Mouse (Mus musculus): ENCODE results near the gene Ppfia2. TPM values are rescaled to one million over a fixed set of nuclear protein-coding genes. Genes with fewer than 3 reads are reported as not detected.

The Ppfia2 gene
- total and polyA plus RNA-seq, 2 experiments from 2014 or later: 31.4 to 63.5 TPM

DNA sequence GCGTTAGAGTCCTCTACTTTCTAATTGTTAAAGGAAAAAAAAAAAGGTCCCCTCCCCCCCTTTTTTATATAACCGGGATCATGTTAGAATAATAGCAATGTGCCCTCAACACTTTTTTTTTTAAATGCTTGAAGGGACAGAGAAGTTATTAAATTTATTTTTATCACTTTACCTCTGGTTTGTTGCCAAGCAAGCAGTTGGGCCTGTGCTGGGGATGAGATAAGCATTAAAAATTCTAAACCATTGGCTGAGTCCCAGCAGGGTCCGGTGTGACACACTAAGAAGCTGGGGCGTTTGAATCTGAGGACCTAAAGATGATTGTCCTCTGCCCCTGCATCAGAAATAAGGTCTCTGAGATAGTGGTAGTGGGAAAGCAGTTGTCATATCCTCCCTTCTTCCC lies 114.9 kb downstream of the Ppfia2 start:
- Histone ChIP-seq H3K27ac (ENCODE audit: low read depth, low read length) (no peak overlapping the region), H3K4me2 (ENCODE audit: low read depth, low read length, poor library complexity, severe bottlenecking) (no peak overlapping the region)
- 59% methylated on average over 4 of the region's 4 CpGs for WGBS

GRCm38 (mm10) chr10:106585476-106586080 lies 115.4 kb downstream of the Ppfia2 start:
- Histone ChIP-seq H3K27me3 (ENCODE audit: insufficient read depth, low read length) (no peaks in the 10 kb centered on the region), H3K9ac (replicated peaks; ENCODE audit: low read length, poor library complexity, severe bottlenecking) (no peak overlapping the region), H3K36me3 (ENCODE audit: insufficient read depth, low read length) (no peaks in the 10 kb centered on the region), H3K9me3 (ENCODE audit: low read length) (no peaks in the 10 kb centered on the region), H3K4me3 (ENCODE audit: low read depth, low read length) (no peak overlapping the region), H3K4me1 (ENCODE audit: insufficient read depth, low read length) (no peaks in the 10 kb centered on the region), H3K4me2 (ENCODE audit: low read depth, low read length, poor library complexity, severe bottlenecking) (no peak overlapping the region), H3K27ac (ENCODE audit: low read depth, low read length) (no peak overlapping the region)
- DNase-seq (ENCODE audit: low spot score) (peak; percentile 80), ATAC-seq (ENCODE audit: low FRiP score) (no peak)
- WGBS: 4% methylated on average over 4 of the region's 4 CpGs
- peak; percentile 89 for TF ChIP-seq CTCF (IDR thresholded peaks at IDR 0.05)

More for the DNA sequence above, 114.9 kb downstream of the Ppfia2 start:
- Histone ChIP-seq H3K36me3 (ENCODE audit: insufficient read depth, low read length) (no peaks in the 10 kb centered on the region), H3K27me3 (ENCODE audit: insufficient read depth, low read length) (no peaks in the 10 kb centered on the region), H3K4me3 (ENCODE audit: low read depth, low read length) (no peak overlapping the region), H3K9ac (replicated peaks; ENCODE audit: low read length, poor library complexity, severe bottlenecking) (no peak overlapping the region), H3K9me3 (ENCODE audit: low read length) (no peaks in the 10 kb centered on the region), H3K4me1 (ENCODE audit: insufficient read depth, low read length) (no peaks in the 10 kb centered on the region)
- no peak for ATAC-seq (ENCODE audit: low FRiP score)
- no peak for DNase-seq (ENCODE audit: low spot score)
- TF ChIP-seq CTCF (IDR thresholded peaks at IDR 0.05): no peak

GRCm38 (mm10) chr10:106587817-106588216 lies 117.7 kb downstream of the Ppfia2 start:
- H3K4me1 ChIP-seq (ENCODE audit: insufficient read depth, low read length): no peaks in the 10 kb centered on the region
- no peak overlapping the region for H3K4me2 ChIP-seq (ENCODE audit: low read depth, low read length, poor library complexity, severe bottlenecking)
- no peak overlapping the region for H3K27ac ChIP-seq (ENCODE audit: low read depth, low read length)
- DNase-seq (ENCODE audit: low spot score): no peak
- H3K27me3 ChIP-seq (ENCODE audit: insufficient read depth, low read length): no peaks in the 10 kb centered on the region
- H3K4me3 ChIP-seq (ENCODE audit: low read depth, low read length): no peak overlapping the region
- 68% methylated on average over 5 of the region's 5 CpGs for WGBS
- ATAC-seq (ENCODE audit: low FRiP score): no peak
- H3K9me3 ChIP-seq (ENCODE audit: low read length): no peaks in the 10 kb centered on the region
- TF ChIP-seq CTCF (IDR thresholded peaks at IDR 0.05): no peak
- H3K36me3 ChIP-seq (ENCODE audit: insufficient read depth, low read length): no peaks in the 10 kb centered on the region
- H3K9ac ChIP-seq (replicated peaks; ENCODE audit: low read length, poor library complexity, severe bottlenecking): no peak overlapping the region

DNA sequence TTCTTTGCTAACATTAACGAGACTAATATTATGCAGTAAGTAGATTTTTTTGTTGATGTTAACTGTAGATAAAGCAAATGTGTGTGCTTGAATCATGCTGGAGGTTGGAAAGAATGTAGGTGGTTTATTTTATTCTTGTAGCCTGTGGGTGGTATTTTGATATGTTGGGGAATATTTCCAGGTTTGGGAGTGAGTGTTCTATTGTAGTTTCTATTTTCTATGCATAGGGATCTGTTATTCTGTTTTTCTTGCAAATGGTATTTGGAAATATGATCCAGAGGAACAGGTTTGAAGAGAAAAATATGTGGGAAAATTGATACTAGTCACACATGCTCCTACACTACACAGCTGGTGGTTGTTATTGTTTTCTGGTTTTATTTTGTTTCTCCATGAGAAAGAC lies 120.8 kb downstream of the Ppfia2 start:
- Histone ChIP-seq H3K4me1 (ENCODE audit: insufficient read depth, low read length) (no peaks in the 10 kb centered on the region), H3K9ac (replicated peaks; ENCODE audit: low read length, poor library complexity, severe bottlenecking) (no peak overlapping the region), H3K27me3 (ENCODE audit: insufficient read depth, low read length) (no peaks in the 10 kb centered on the region), H3K27ac (ENCODE audit: low read depth, low read length) (no peak overlapping the region), H3K4me3 (ENCODE audit: low read depth, low read length) (no peak overlapping the region), H3K9me3 (ENCODE audit: low read length) (no peaks in the 10 kb centered on the region), H3K4me2 (ENCODE audit: low read depth, low read length, poor library complexity, severe bottlenecking) (no peak overlapping the region), H3K36me3 (ENCODE audit: insufficient read depth, low read length) (no peaks in the 10 kb centered on the region)
- TF ChIP-seq CTCF (IDR thresholded peaks at IDR 0.05): no peak
- 84% methylated on average over 1 of the region's 1 CpGs for WGBS
- DNase-seq (ENCODE audit: low spot score) (no peak), ATAC-seq (ENCODE audit: low FRiP score) (no peak)

DNA sequence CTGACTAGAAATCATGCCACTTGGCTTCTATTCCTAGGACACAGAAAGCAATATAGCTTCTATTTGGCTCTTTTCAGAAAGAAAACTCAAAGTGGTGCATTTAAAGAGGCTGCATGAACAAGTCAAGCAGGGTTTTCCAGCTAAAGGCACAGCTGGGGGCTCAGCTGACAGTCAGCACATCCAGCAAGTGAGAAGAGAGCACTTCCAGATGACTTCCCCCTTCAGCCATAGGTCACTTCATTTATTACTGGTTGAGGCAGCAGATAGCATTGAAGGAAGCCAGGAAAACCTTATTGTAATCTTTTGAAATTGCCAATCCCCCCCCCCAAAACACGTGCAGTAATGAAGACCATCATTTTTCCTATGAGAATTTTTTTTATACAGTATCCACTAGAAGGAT lies 126.8 kb downstream of the Ppfia2 start:
- no peaks in the 10 kb centered on the region for H3K36me3 ChIP-seq (ENCODE audit: insufficient read depth, low read length)
- H3K4me3 ChIP-seq (ENCODE audit: low read depth, low read length): no peak overlapping the region
- no peak for TF ChIP-seq CTCF (IDR thresholded peaks at IDR 0.05)
- no peak overlapping the region for H3K27ac ChIP-seq (ENCODE audit: low read depth, low read length)
- H3K27me3 ChIP-seq (ENCODE audit: insufficient read depth, low read length): no peaks in the 10 kb centered on the region
- H3K9me3 ChIP-seq (ENCODE audit: low read length): no peaks in the 10 kb centered on the region
- DNase-seq (ENCODE audit: low spot score) (no peak), ATAC-seq (ENCODE audit: low FRiP score) (no peak)
- H3K9ac ChIP-seq (replicated peaks; ENCODE audit: low read length, poor library complexity, severe bottlenecking): no peak overlapping the region
- H3K4me1 ChIP-seq (ENCODE audit: insufficient read depth, low read length): no peaks in the 10 kb centered on the region
- no peak overlapping the region for H3K4me2 ChIP-seq (ENCODE audit: low read depth, low read length, poor library complexity, severe bottlenecking)
- 71% methylated on average over 1 of the region's 1 CpGs for WGBS

- no peak overlapping the region for H3K27ac ChIP-seq (ENCODE audit: low read depth, low read length)
- H3K27me3 ChIP-seq (ENCODE audit: insufficient read depth, low read length): no peaks in the 10 kb centered on the region
- ATAC-seq (ENCODE audit: low FRiP score): no peak
Observed at GRCm38 (mm10) chr10:106603319-106603898, 133.3 kb downstream of the Ppfia2 start.

More at GRCm38 (mm10) chr10:106603319-106603898, 133.3 kb downstream of the Ppfia2 start:
- H3K36me3 ChIP-seq (ENCODE audit: insufficient read depth, low read length): no peaks in the 10 kb centered on the region
- no peak overlapping the region for H3K9ac ChIP-seq (replicated peaks; ENCODE audit: low read length, poor library complexity, severe bottlenecking)
- TF ChIP-seq CTCF (IDR thresholded peaks at IDR 0.05): no peak
- no peaks in the 10 kb centered on the region for H3K9me3 ChIP-seq (ENCODE audit: low read length)
- no peaks in the 10 kb centered on the region for H3K4me1 ChIP-seq (ENCODE audit: insufficient read depth, low read length)
- H3K4me2 ChIP-seq (ENCODE audit: low read depth, low read length, poor library complexity, severe bottlenecking): no peak overlapping the region
- H3K4me3 ChIP-seq (ENCODE audit: low read depth, low read length): no peak overlapping the region
- DNase-seq (ENCODE audit: low spot score): no peak
- WGBS: 77% methylated on average over 5 of the region's 5 CpGs
